Mouse (Mus musculus): ENCODE data around the gene Gm11077.

DNA sequence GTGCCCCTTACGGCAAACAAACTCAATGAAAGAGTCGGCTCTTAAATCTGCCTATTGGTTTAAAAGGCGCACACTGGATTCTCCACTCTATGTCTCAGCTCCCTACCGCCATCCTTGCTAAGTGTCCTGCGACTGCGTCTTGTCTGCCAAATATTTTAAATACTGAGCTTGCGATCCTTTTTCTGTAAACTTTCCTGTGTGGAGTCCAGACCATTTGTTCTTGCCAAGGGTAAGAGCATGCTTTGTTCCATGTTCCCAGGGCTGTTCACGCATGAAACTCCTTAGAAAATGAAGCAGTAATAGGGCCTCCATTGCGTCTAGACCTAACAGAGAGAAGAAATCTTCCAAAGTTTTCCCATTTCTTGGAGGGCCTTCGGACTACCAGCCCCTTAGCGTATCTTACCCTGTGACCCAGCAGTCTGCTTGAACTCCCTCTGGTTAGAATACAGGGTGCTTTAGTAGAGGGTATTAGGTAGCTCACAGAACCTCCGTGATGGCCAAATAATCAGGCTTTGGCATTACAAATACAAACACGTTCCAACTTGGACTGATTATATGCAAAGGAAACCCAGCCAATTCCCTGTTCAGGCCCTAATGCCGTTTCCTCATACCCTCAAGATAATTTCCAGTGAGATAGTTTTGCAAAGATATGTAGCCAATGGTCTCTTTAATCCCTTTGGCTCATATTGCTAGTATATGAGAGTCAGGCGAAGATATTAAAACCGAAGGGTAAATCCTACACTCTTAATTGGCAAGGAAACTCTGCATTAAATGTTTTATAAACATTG, 39.3 kb upstream of the Gm11077 start:
- TF ChIP-seq CTCF (IDR thresholded peaks at IDR 0.05; ENCODE audit: borderline replicate concordance, insufficient read depth, low read depth, low read length) (no peak), POLR2A (IDR thresholded peaks at IDR 0.05; ENCODE audit: borderline replicate concordance, insufficient read depth, low read length) (no peak)

All from cerebellum, adult 2 months (tissue).